Mouse (Mus musculus): ENCODE measurements around the gene Slc3a2. TPM values are rescaled to one million over a fixed set of nuclear protein-coding genes. Genes with fewer than 3 reads are reported as not detected.

Slc3a2 gene
- polyA plus RNA-seq, 1 experiment: 263 TPM

GRCm38 (mm10) chr19:8718357-8718756 is 4.8 kb downstream of the Slc3a2 start:
- TF ChIP-seq POLR2A (IDR thresholded peaks at IDR 0.05; ENCODE audit: borderline replicate concordance, extremely low read depth, low read depth, low read length) (no peak), CTCF (IDR thresholded peaks at IDR 0.05; ENCODE audit: insufficient read depth, low read length) (peak; percentile 62; the same call in 1 of the 2 replicates)
- peak; percentile 62 for DNase-seq
- 50% methylated on average over 3 of the region's 3 CpGs for WGBS
- no peak overlapping the region for H3K4me3 ChIP-seq (replicated peaks; ENCODE audit: extremely low read depth, low read depth, low read length)
- H3K4me1 ChIP-seq (ENCODE audit: control insufficient read depth, insufficient read depth, low read length): no peaks in the 10 kb centered on the region; the same call in 1 of the 2 replicates

- TF ChIP-seq CTCF (IDR thresholded peaks at IDR 0.05; ENCODE audit: insufficient read depth, low read length): no peak
- no peak for TF ChIP-seq POLR2A (IDR thresholded peaks at IDR 0.05; ENCODE audit: borderline replicate concordance, extremely low read depth, low read depth, low read length)
- Histone ChIP-seq H3K4me3 (replicated peaks; ENCODE audit: extremely low read depth, low read depth, low read length) (no peak overlapping the region), H3K4me1 (ENCODE audit: control insufficient read depth, insufficient read depth, low read length) (no peaks in the 10 kb centered on the region; the same call in 1 of the 2 replicates)
- 83% methylated on average over 8 of the region's 10 CpGs for WGBS
- DNase-seq: no peak
Measured at GRCm38 (mm10) chr19:8716767-8717475, 6.2 kb downstream of the Slc3a2 start.

- 85% methylated on average over 10 of the region's 10 CpGs for WGBS
- Histone ChIP-seq H3K4me1 (ENCODE audit: control insufficient read depth, insufficient read depth, low read length) (peaks cover 4% of the 10 kb centered on the region; the same call in 1 of the 2 replicates), H3K4me3 (replicated peaks; ENCODE audit: extremely low read depth, low read depth, low read length) (no peak overlapping the region)
- DNase-seq: no peak
- TF ChIP-seq CTCF (IDR thresholded peaks at IDR 0.05; ENCODE audit: insufficient read depth, low read length) (no peak), POLR2A (IDR thresholded peaks at IDR 0.05; ENCODE audit: borderline replicate concordance, extremely low read depth, low read depth, low read length) (no peak)
Measured at GRCm38 (mm10) chr19:8715868-8716766, 7.1 kb downstream of the Slc3a2 start.

DNA sequence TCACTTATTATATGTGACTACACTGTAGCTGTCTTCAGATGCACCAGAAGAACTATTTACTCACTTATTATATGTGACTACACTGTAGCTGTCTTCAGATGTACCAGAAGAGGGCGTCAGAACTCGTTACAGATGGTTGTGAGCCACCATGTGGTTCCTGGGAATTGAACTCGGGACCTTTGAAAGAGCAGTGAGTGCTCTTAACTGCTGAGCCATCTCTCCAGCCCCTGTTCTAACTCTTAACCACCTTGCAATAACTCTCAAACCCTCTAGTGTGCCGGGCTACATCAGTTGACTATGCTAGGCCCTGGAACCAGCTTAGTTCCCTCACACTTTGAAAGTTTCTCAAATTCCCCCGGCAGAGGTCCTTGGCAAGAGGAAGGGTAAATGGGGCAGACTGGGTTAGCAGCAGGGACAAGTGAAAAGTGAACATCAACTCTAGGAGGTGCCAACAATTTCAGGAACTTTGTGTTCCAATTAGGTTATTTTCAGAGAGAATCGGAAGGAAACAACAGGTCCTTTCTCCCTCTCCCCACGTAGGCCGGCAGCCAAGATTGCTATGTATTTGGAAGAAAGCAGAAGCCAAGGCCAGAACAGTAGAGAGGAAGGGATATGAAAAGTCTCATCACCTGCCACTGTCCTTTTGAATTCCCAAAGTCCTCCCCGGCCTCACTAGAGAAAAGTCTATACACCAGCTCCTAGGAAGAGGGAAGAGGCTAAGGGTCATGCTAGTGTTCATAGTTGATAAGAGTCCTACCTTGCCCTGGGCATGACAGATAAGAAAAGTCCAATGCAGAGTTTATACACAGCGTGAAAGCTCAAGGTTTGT is 8.3 kb downstream of the Slc3a2 start:
- Histone ChIP-seq H3K4me1 (ENCODE audit: control insufficient read depth, insufficient read depth, low read length) (peaks cover 9% of the 10 kb centered on the region; the same call in 1 of the 2 replicates), H3K4me3 (replicated peaks; ENCODE audit: extremely low read depth, low read depth, low read length) (no peak overlapping the region)
- no peak for DNase-seq
- 57% methylated on average over 10 of the region's 10 CpGs for WGBS
- TF ChIP-seq POLR2A (IDR thresholded peaks at IDR 0.05; ENCODE audit: borderline replicate concordance, extremely low read depth, low read depth, low read length): no peak
- no peak for TF ChIP-seq CTCF (IDR thresholded peaks at IDR 0.05; ENCODE audit: insufficient read depth, low read length)

DNA sequence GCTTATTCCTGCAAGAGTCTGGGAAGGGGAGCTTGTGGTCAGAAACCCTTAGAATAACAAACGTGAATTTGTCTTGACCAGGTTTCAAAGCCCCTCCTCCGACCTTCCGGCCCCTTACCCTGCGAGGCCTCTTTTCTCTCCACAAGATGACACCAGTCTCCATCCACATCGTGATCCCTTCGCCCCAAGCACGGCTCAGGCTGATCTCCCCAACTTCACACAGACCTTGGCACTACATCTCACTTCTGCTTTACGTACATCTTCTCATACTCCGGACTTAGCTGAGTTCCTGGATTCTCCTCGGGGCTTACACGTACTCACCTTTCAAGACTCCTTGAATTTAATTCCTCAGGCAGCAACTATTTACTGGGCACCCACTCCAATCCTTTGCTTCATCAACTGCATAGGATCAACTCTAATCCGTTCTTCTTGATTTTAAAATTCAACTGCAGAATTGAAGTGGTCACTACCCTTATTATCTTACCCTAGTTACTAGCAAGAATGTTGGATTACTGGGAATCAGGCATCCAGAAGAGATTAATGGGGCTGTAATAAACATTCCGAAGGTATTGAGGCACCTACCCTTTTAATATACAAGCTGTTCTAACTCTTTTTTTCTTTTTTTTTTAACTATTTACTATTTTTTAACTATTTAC is 9.0 kb downstream of the Slc3a2 start:
- TF ChIP-seq CTCF (IDR thresholded peaks at IDR 0.05; ENCODE audit: insufficient read depth, low read length): no peak
- no peak for TF ChIP-seq POLR2A (IDR thresholded peaks at IDR 0.05; ENCODE audit: borderline replicate concordance, extremely low read depth, low read depth, low read length)
- H3K4me3 ChIP-seq (replicated peaks; ENCODE audit: extremely low read depth, low read depth, low read length): peak overlapping the region; percentile 84
- no peak for DNase-seq
- WGBS: 8% methylated on average over 13 of the region's 13 CpGs
- peaks cover 12% of the 10 kb centered on the region for H3K4me1 ChIP-seq (ENCODE audit: control insufficient read depth, insufficient read depth, low read length)

GRCm38 (mm10) chr19:8713306-8713996 is 9.7 kb downstream of the Slc3a2 start:
- TF ChIP-seq CTCF (IDR thresholded peaks at IDR 0.05; ENCODE audit: insufficient read depth, low read length) (peak; percentile 57), POLR2A (IDR thresholded peaks at IDR 0.05; ENCODE audit: borderline replicate concordance, extremely low read depth, low read depth, low read length) (peak; percentile 99)
- DNase-seq: peak; percentile 91
- under 1% methylated on average over 51 of the region's 51 CpGs for WGBS
- H3K4me1 ChIP-seq (ENCODE audit: control insufficient read depth, insufficient read depth, low read length): peaks cover 16% of the 10 kb centered on the region
- peak overlapping the region; percentile 84 for H3K4me3 ChIP-seq (replicated peaks; ENCODE audit: extremely low read depth, low read depth, low read length)

- TF ChIP-seq POLR2A (IDR thresholded peaks at IDR 0.05; ENCODE audit: borderline replicate concordance, extremely low read depth, low read depth, low read length) (peak; percentile 7; the same call in 1 of the 2 replicates), CTCF (IDR thresholded peaks at IDR 0.05; ENCODE audit: insufficient read depth, low read length) (no peak)
- DNase-seq: peak; percentile 80
- under 1% methylated on average over 13 of the region's 13 CpGs for WGBS
Measured at GRCm38 (mm10) chr19:8712870-8713305, 10.3 kb downstream of the Slc3a2 start.

More at GRCm38 (mm10) chr19:8712870-8713305, 10.3 kb downstream of the Slc3a2 start:
- H3K4me1 ChIP-seq (ENCODE audit: control insufficient read depth, insufficient read depth, low read length): peaks cover 16% of the 10 kb centered on the region
- peak overlapping the region; percentile 84 for H3K4me3 ChIP-seq (replicated peaks; ENCODE audit: extremely low read depth, low read depth, low read length)
